Mouse (Mus musculus) mouse embryonic stem cell (cell line): ENCODE data around the gene Hist2h4.
"Not testable (repeated sequence)": the region's sequence is repeated elsewhere in the genome, so short reads cannot be mapped to it uniquely, and the experiment has no call there.

ENCODE experiments used
- in situ Hi-C, 2 experiments: fragments of 300-500 bp; cut with MboI; formaldehyde crosslinking; loops; 1 replicate in 1 of 2; 3 replicates in 1 of 2; pipeline ENCODE4 v1.14.3; 2019 to 2020; ENCODE audit warnings: low sequenced_read_pairs in 2 of 2, low pct_unique_long_range_greater_than_20kb in 1 of 2, mixed read lengths in 1 of 2; ENCODE audit not compliant: unreplicated experiment in 1 of 2

Gene Hist2h4

DNA sequence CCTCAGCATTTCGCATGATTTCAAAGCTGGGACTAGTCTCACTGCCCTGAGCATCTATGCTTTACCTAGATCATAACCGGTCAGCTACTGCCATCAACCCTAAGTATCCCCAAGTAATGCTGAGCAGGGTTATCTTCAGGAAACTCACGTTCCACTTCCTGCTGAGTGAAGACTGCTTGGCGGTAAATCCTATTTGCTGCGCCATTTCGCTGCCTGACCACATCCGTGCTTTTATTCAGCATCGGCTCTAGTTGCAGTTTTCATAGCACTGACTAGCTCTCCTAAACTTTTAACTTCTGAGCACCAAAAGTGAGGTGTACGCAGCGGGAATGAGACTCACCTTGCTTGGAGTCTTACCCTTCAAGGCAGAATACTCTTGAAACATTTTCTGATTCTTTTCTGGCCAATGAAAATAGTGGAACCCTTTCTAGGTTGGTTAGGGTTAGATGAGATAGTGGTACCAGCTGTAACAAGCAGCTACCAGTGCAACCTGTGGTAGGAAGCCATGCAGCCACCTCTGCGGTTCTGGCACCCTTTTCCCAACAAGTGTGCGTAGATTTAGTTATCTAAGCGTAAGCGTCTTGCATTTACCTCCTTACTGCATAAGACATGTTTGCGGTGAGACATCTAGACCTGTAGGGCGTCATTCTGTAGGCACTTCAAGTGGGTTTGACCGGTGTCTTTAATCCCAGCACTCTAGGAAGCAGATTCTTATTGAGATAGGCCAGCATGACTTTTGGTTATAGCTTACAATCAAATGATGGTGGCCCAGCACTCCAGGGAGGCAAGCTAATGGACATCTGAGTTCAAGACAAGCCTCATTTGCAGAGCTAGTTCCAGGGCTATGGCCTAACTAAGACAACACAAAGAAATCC lies 10.7 kb upstream of the Hist2h4 start:
- in situ Hi-C loops: no loop called here

DNA sequence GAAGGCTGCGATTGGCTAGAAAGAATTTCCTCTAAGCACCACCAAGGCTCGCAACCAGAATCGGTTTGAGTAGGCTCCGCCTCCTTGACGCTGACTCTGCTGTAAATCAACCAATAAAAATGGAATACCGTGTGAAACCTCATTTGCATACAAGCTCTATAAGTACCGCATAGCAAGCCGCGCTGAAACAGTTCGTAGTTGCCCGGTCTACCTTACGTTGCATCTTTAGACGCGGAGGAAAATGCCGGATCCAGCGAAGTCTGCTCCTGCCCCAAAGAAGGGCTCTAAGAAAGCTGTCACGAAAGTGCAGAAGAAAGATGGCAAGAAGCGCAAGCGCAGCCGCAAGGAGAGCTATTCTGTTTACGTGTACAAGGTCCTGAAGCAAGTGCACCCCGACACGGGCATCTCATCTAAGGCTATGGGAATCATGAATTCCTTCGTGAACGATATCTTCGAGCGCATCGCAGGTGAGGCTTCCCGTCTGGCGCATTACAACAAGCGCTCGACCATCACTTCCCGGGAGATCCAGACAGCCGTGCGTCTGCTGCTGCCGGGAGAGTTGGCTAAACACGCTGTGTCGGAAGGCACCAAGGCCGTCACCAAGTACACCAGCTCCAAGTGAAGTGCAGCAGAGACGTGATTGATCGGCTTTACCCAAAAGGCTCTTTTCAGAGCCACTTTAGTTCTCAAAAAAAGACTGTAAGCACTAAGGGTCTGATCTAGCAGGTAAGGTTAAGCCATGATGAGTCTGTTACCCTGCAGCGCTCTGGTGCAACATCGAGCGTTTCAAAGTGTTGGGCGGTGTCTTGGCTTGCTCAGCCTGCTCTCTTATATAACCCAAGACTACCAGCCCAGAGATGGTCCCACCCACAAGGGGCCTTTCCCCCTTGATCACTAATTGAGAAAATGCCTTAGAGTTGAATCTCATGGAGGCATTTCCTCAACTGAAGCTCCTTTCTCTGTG lies 6.7 kb upstream of the Hist2h4 start, which contains the start of gene Hist2h2bb:
Hist2h2bb (plus strand) TSS at position 242 of the 964 bp plus-strand sequence.
- in situ Hi-C loops: no loop called here

DNA sequence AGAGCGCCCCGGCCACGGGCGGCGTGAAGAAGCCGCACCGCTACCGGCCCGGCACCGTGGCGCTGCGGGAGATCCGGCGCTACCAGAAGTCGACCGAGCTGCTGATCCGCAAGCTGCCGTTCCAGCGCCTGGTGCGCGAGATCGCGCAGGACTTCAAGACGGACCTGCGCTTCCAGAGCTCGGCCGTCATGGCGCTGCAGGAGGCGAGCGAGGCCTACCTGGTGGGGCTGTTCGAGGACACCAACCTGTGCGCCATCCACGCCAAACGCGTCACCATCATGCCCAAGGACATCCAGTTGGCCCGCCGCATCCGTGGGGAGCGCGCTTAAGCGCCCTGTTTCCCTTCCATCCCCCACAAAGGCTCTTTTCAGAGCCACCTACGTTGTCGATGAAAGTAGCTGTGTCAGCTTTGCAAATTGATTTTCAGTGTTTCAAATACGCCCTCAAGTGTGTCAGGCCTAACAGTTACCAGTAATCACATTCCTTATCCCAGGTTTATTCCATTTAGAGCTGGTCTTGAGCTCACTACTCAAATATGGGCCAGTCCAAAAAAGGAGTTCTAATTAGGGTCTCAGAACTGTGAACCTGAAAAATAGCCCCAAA lies 5.8 kb upstream of the Hist2h4 start:
- in situ Hi-C loops: not testable (repeated sequence)

DNA sequence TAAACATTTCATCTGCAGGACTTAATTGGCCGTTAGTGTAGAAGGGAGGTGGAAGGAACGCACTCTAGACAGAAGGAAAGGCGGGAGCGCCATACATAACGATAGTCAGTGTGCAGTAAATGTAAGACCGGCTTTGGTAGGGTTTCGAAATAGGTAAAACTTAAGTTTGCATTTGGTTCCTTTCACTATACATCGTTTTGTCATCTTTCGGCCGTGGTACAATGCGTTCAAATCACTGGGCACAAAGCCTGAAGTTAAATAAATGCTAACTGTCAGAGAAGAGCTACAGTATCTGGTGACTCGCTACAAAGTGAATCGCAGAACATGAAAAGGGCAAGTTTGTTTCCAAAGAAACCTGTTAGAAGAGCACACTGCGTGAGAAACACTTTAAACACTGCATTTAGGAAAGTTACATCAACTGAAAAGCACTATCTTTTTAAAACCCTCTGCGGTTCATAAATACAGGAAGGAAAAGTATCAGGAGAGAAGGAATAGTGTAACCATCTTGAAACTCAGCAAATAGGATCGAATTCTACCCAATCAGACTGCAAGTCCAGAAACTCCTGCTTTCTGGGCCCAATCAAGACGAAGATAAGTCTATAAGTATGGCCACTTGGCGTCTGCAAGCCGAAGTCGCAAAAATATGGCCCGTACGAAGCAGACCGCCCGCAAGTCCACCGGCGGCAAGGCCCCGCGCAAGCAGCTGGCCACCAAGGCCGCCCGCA lies 5.1 kb upstream of the Hist2h4 start, which contains the start of gene Hist2h3b:
Hist2h3b (plus strand) TSS at position 604 of the 725 bp plus-strand sequence.
- in situ Hi-C loops: no loop called here

DNA sequence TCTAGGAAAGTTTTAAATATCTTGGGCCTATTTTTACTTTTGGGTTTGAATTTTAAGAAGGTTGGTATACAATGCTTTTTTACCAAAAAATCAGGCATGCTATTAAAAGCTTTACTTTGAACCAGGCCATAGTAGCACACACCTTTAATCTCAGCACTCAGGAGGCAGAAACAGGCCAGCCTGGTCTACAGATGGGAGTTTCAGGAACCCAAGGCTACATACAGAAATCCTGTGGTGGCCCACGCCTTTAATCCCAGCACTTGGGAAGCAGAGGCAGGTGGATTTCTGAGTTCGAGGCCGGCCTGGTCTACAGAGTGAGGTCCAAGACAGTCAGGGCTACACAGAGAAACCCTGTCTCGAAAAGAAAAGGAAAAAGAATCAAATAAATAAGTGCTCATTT lies 4.4 kb upstream of the Hist2h4 start:
- in situ Hi-C loops: no loop called here

DNA sequence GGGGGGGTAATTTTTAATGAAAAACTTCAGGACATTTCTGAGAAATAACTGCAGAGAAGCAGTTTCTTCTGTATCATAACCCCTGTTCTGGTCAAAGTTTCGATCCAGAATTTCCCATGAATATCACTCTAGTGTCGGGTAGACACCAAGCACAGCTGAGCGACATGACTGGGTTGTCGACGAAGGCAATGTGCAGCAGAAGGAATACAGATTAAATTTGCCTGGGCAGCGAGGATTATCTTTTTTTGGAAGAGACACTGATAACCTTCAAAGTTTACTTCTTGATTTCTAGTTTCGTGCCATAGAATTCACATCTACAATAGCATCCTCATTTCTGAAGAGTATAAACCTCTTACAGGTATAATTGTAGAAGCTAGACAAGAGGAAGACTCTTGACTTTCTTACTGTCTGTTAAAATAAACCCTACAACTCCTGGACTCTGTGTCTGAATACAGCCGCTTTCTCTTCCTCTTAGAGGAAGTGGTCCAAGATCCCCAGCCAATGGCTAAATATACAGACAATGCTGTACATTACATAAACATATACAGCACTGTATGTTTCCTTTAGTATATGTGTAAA lies 3.1 kb upstream of the Hist2h4 start:
- in situ Hi-C loops: no loop called here

DNA sequence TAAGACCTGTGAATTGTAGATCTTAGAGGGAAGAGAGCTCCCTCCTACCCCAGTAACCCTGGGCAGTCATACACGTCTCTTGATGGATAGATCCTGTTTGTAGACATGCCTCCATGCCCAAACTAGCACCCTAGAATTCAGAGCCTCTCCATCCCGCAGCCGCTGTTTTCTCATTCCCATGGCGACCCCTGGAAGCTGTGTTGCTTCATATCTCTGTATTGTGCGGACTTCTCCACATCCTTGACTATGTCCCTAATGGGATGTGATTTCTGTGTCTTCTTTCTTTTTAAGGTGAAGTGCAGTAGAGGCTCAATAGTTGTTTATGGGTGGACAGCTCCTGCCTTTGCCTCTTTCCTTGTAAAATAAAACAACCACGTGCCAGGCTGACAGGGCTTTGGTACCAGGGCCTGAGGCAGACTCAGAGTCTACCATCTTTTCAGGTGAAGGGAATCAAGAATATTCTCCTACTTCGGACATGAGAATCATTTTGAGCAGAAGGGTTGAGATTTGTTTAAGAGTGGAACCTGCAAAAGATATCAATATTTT lies 1.4 kb upstream of the Hist2h4 start:
- in situ Hi-C loops: no loop called here

DNA sequence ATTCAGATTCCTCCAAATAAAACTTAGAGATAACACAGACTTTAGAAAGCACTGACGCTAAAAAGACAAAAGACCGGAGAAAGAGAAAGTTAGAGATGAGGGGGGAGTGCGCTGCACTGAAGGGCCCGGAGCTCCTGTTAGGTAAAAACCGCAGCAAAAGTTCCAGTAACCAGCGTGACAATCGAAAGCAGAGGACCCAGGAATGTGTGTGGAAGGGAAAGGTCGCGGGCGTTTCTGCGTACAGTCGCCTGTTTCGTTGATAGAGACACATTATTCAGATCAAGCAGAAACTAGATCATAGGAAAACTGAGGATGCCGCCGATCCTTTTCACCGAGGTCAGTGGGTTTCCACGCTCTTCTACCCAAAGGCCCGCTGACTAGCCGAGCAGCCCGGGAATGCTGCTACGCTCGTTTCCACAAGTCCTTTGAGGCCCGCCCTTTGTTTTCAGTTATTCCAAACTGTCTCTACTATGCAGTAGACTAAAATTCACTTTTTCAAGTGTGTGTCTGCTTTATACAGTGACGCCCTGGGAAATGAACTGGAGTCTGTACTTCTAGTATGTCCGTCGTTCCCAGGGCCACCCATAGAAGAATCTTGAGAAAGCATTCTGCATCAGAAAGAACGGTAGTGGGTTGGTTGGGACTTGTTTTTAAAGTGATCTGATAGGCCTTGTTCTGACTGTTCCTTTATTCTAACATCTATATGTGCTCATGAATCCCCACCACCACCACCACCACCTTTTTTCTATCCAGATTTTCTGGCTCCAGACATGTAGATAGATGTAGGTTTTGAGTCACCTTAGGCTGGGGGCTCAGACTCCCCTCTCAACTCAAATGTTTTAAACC lies 670 bp upstream of the Hist2h4 start:
- in situ Hi-C loops: no loop called here

DNA sequence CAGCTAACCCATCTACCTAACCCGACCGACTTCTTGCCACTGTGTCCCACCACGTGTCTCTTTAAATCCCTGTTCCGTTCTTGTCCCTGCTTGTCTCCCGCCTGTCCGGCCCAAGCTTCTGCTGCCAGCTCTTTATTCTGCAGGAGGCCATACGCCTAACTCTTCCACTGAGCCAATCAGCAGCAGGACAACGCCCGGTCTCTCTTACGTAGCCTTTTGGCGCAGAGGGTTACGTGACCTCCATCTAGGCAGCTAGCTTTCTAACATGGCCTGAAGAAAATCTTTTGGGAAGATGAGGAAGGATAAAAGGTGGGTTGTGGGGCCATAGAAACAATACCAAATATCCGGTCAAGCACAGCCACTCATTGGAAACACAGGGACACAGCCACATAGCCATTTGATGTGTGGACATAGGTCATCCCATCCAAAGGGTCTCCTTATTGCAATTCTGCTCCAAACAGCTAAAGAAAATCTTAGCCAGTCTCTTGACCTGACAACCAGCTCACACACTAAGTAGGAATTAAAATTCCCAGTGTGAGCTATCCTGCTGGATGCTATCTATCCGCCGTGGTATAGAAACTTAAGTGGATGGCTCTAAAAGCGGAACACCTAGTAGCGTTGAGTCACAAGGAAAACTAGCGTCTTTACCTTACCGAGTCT lies 765 bp downstream of the Hist2h4 start:
- in situ Hi-C loops: no loop called here

DNA sequence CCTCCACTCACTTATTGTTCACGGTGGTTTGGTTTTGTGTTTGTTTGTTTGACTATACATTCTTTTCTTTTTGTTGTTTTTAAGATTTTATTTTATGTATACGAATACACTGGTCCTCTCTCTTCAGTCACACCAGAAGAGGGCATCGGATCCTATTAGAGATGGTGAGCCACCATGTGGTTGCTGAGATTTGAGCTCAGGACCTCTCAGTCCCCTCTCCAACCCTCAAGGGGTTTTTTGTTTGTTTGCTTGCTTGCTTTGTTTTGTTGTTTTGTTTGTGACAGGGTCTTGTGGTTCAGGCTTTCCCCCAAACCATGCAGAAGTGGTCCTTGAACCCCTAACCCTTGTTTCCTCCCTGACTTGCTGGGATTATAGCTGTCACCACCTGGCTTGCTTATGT lies 1.5 kb downstream of the Hist2h4 start:
- in situ Hi-C loops: no loop called here

DNA sequence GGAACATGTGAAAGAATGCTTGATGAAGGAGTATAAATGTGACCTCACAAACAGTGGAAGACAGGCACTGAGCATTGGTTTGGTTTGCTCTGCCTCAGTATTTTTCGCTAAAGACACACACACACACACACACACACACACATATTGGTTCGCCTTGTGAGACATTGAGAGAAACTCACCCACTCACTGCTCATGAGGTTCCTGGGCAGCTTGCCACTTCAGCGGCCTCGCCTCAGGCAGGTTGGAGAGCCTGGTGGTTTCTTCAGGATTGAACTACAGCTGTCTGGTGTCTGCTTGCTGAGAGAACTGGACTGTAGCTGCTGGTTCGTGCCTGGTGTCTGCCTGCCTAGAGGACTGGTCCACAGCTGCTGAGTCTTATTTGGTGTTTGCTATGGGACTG lies 2.9 kb downstream of the Hist2h4 start:
- in situ Hi-C loops: no loop called here

DNA sequence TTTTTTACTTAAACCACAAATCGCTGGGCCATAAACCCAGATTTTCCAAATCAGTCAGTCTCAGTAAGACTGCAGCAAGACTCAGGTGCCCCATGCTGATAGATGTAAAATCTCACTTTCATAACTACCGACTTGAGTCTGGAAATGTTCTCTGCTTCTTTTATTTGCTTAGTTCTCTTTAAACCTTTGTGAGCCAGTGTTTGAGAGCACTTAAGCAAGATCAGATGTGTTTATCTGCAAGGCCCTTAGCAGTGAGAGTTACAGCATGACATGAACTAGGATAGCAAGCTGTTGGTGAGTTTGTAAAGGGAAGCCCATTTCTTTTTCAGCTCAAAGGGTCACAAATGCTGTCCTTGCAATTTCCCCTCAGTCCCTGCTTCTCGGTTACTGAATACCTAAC lies 5.9 kb downstream of the Hist2h4 start:
- in situ Hi-C loops: no loop called here

DNA sequence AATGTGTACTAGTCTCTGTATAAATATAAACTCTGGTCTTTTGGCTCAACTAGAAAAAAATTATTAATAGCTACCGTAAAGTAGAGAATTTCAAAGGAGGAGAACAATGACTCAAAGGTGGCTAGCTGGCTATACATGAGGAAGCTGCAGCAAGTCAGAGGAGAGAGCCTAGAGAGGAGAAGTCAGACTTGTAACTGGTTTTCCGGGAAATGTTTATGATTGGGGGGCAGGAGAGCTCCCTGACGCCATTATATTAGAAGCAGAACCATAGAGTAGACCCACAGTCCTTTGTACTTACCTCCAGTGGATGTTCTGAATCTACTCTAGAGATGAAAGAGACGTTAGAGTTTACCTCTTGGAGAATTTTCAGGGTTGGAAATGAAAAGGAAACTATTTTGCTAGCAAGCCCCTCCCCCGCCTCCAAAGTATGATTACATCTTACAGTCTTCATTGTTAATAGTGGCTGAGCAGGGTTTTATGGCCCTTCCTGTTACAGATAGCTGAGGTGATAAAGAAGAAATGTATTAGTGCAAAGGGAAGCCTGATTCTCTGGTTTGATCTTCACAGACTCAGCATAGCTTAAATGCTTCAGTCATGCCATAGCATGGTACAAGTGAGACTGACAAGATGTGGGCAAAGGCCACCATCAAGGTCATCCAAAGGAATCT lies 7.1 kb downstream of the Hist2h4 start:
- in situ Hi-C loops: no loop called here

DNA sequence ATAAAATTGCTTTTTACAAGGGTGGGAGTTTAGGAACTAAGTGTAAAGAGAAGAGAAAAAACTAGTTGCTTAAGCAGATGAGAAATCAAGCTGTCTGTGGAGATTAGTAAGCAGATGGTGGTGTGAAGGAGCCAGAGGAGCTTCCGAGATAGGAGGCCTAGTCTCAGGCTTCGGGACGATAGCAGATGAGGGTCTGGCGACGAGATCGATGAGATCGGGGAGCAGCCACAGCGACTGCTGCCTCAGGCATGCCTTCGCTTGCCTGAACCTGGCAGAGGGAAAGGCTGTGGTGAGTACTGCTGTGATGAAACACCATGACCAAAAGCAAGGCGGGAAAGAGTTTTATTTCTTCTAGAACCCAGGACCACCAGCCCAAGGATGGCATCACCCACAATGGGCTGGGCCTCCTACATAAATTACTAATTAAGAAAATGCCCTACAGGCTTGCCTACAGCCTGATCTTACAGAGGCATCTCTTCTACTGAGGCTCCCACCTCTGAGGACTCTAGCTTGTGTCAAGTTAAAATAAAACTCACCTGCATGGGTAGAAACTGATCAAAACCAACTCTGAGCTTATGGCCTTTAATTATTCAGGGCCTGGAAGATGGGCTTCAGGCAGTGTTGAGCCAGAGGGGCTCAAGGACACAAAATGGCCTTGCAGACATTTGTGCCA lies 8.3 kb downstream of the Hist2h4 start:
- in situ Hi-C loops: no loop called here

DNA sequence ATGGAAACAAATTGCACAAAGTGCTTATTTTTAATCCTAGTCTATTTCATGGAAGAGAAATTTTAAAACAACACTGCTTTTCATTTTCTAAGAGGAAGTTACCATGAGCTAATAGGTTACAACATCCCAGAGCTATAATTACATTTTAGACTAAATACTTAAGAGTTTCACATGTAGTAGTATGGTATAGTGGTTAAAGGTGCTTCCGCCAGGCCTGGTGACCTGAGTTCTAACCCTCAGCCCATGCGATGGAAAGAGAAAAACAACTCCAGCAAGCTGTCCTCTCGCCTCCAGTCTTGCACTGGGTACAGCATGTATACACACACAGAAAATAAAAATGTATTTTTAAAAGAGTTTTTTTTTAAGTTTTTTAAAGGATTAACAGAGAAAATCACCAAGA lies 11.3 kb downstream of the Hist2h4 start:
- in situ Hi-C loops: no loop called here
